Mouse (Mus musculus) forebrain, embryonic 12.5 days (tissue): ENCODE data around the gene Srgap1. TPM values are rescaled to one million over a fixed set of nuclear protein-coding genes. Genes with fewer than 3 reads are reported as not detected.

ENCODE experiments used
- ATAC-seq: fragments of 200-750 bp; cut with Nextera tagmentation; 2 replicates; pipeline ENCODE4 v1.8.0; 2017; ENCODE audit warnings: moderate TSS enrichment; ENCODE audit not compliant: low FRiP score
- H3K27ac ChIP-seq: fragments of 300-500 bp; sonication (generic); 2 replicates; pipeline ENCODE4 v1.5.1; 2016; ENCODE audit warnings: mild to moderate bottlenecking
- H3K27me3 ChIP-seq: fragments of 300-500 bp; sonication (generic); 2 replicates; pipeline ENCODE4 v1.6.1; 2016; ENCODE audit warnings: mild to moderate bottlenecking
- H3K36me3 ChIP-seq: fragments of 300-500 bp; sonication (generic); replicated peaks from 2 replicates; pipeline ENCODE4 v1.6.1; 2016; ENCODE audit warnings: mild to moderate bottlenecking
- H3K4me1 ChIP-seq: fragments of 300-500 bp; sonication (generic); 2 replicates; pipeline ENCODE4 v1.6.1; 2016
- H3K4me2 ChIP-seq: fragments of 300-500 bp; sonication (generic); 2 replicates; pipeline ENCODE4 v1.6.1; 2016; ENCODE audit warnings: mild to moderate bottlenecking, moderate library complexity
- H3K4me3 ChIP-seq: fragments of 300-500 bp; sonication (generic); replicated peaks from 2 replicates; pipeline ENCODE4 v1.5.1; 2016; ENCODE audit warnings: mild to moderate bottlenecking
- H3K9ac ChIP-seq: fragments of 300-500 bp; sonication (generic); 2 replicates; pipeline ENCODE4 v1.6.1; 2016; ENCODE audit warnings: mild to moderate bottlenecking
- H3K9me3 ChIP-seq: fragments of 300-500 bp; sonication (generic); 2 replicates; pipeline ENCODE4 v1.6.1; 2016
- WGBS: fragments of 180-500 bp; shearing (Covaris S2); methylation state at CpG from one replicate; pipeline ENCODE4 v1.1.7; 2016; 5-methylcytosine and 5-hydroxymethylcytosine counted together
- polyA plus RNA-seq: library from polyadenylated mRNA; unstranded; fragments of >200 nt; fragmentation: Nextera tagmentation; extraction: Ambion mirVana; gene quantifications from 2 replicates; pipeline ENCODE4 v1.2.1, GENCODE M21; 2016

Srgap1 gene
- polyA plus RNA-seq, 1 experiment from 2014 or later = 22.2 TPM

- H3K9ac ChIP-seq = no peak overlapping the region
- H3K4me3 ChIP-seq = no peak overlapping the region
- no peaks in the 10 kb centered on the region for H3K27me3 ChIP-seq
- H3K27ac ChIP-seq = no peak overlapping the region
- H3K4me1 ChIP-seq = 0 out of 2 replicates have a peak, but pooled peaks cover 6% of the 10 kb centered on the region
- 0 out of 2 replicates have a peak, but pooled peaks cover 5% of the 10 kb centered on the region for H3K9me3 ChIP-seq
- peaks cover 8% of the 10 kb centered on the region for H3K36me3 ChIP-seq
- ATAC-seq = no peak
- WGBS = 41% methylated on average over 4 of the region's 4 CpGs
- no peak overlapping the region for H3K4me2 ChIP-seq
Measured at GRCm38 (mm10) chr10:122040372-122040771, 6.7 kb downstream of the Srgap1 start.

GRCm38 (mm10) chr10:122039566-122039965, 7.5 kb downstream of the Srgap1 start:
- 91% methylated on average over 4 of the region's 4 CpGs for WGBS
- H3K4me2 ChIP-seq = no peak overlapping the region
- ATAC-seq = no peak
- H3K27me3 ChIP-seq = no peaks in the 10 kb centered on the region
- H3K9ac ChIP-seq = no peak overlapping the region
- H3K36me3 ChIP-seq = peaks cover 8% of the 10 kb centered on the region
- no peaks in the 10 kb centered on the region for H3K4me1 ChIP-seq
- H3K9me3 ChIP-seq = 0 out of 2 replicates have a peak, but pooled peaks cover 5% of the 10 kb centered on the region
- no peak overlapping the region for H3K4me3 ChIP-seq
- no peak overlapping the region for H3K27ac ChIP-seq

GRCm38 (mm10) chr10:122038554-122038953, 8.6 kb downstream of the Srgap1 start:
- peak; percentile 77 for ATAC-seq
- Histone ChIP-seq H3K4me3 (no peak overlapping the region), H3K9me3 (0 out of 2 replicates have a peak, but pooled peaks cover 5% of the 10 kb centered on the region), H3K9ac (no peak overlapping the region), H3K4me2 (no peak overlapping the region), H3K27ac (no peak overlapping the region), H3K27me3 (no peaks in the 10 kb centered on the region), H3K4me1 (no peaks in the 10 kb centered on the region), H3K36me3 (peaks cover 8% of the 10 kb centered on the region)
- 65% methylated on average over 3 of the region's 3 CpGs for WGBS

- no peak overlapping the region for H3K27ac ChIP-seq
- H3K36me3 ChIP-seq = peaks cover 8% of the 10 kb centered on the region
- no peak overlapping the region for H3K4me3 ChIP-seq
- no peak overlapping the region for H3K4me2 ChIP-seq
- 78% methylated on average over 5 of the region's 5 CpGs for WGBS
- no peaks in the 10 kb centered on the region for H3K4me1 ChIP-seq
- no peaks in the 10 kb centered on the region for H3K9me3 ChIP-seq
- H3K27me3 ChIP-seq = no peaks in the 10 kb centered on the region
- no peak overlapping the region for H3K9ac ChIP-seq
- ATAC-seq = no peak
Measured at GRCm38 (mm10) chr10:122033271-122033670, 13.8 kb downstream of the Srgap1 start.

- Histone ChIP-seq H3K4me3 (no peak overlapping the region), H3K27me3 (no peaks in the 10 kb centered on the region), H3K4me2 (no peak overlapping the region), H3K27ac (no peak overlapping the region), H3K9me3 (no peaks in the 10 kb centered on the region), H3K4me1 (no peaks in the 10 kb centered on the region), H3K36me3 (no peaks in the 10 kb centered on the region), H3K9ac (no peak overlapping the region)
- WGBS = 85% methylated on average over 5 of the region's 5 CpGs
- ATAC-seq = no peak
Measured at GRCm38 (mm10) chr10:122030420-122030819, 16.7 kb downstream of the Srgap1 start.

GRCm38 (mm10) chr10:122029738-122030137, 17.4 kb downstream of the Srgap1 start:
- H3K4me2 ChIP-seq = no peak overlapping the region
- H3K9ac ChIP-seq = no peak overlapping the region
- WGBS = 71% methylated on average over 7 of the region's 7 CpGs
- H3K4me1 ChIP-seq = no peaks in the 10 kb centered on the region
- H3K27ac ChIP-seq = no peak overlapping the region
- H3K27me3 ChIP-seq = no peaks in the 10 kb centered on the region
- H3K4me3 ChIP-seq = no peak overlapping the region
- ATAC-seq = no peak
- no peaks in the 10 kb centered on the region for H3K9me3 ChIP-seq
- no peaks in the 10 kb centered on the region for H3K36me3 ChIP-seq

GRCm38 (mm10) chr10:122025198-122025597, 21.9 kb downstream of the Srgap1 start:
- no peak overlapping the region for H3K9ac ChIP-seq
- no peak overlapping the region for H3K4me3 ChIP-seq
- H3K9me3 ChIP-seq = 0 out of 2 replicates have a peak, but pooled peaks cover 4% of the 10 kb centered on the region
- WGBS = 89% methylated on average over 6 of the region's 6 CpGs
- ATAC-seq = no peak
- H3K27ac ChIP-seq = no peak overlapping the region
- H3K4me2 ChIP-seq = no peak overlapping the region
- peaks cover 9% of the 10 kb centered on the region for H3K36me3 ChIP-seq
- no peaks in the 10 kb centered on the region for H3K27me3 ChIP-seq
- H3K4me1 ChIP-seq = no peaks in the 10 kb centered on the region

GRCm38 (mm10) chr10:122020906-122021305, 26.2 kb downstream of the Srgap1 start:
- H3K4me2 ChIP-seq = no peak overlapping the region
- H3K9me3 ChIP-seq = 0 out of 2 replicates have a peak, but pooled peaks cover 4% of the 10 kb centered on the region
- H3K27me3 ChIP-seq = no peaks in the 10 kb centered on the region
- WGBS = 94% methylated on average over 5 of the region's 5 CpGs
- peaks cover 10% of the 10 kb centered on the region for H3K4me1 ChIP-seq
- ATAC-seq = no peak
- H3K4me3 ChIP-seq = no peak overlapping the region
- peaks cover 9% of the 10 kb centered on the region for H3K36me3 ChIP-seq
- H3K9ac ChIP-seq = no peak overlapping the region
- H3K27ac ChIP-seq = no peak overlapping the region

GRCm38 (mm10) chr10:122020255-122020654, 26.9 kb downstream of the Srgap1 start:
- no peak for ATAC-seq
- Histone ChIP-seq H3K4me1 (peaks cover 10% of the 10 kb centered on the region), H3K27ac (no peak overlapping the region), H3K4me2 (no peak overlapping the region), H3K4me3 (no peak overlapping the region), H3K9ac (no peak overlapping the region), H3K27me3 (no peaks in the 10 kb centered on the region), H3K9me3 (0 out of 2 replicates have a peak, but pooled peaks cover 4% of the 10 kb centered on the region), H3K36me3 (peaks cover 9% of the 10 kb centered on the region)
- WGBS = 90% methylated on average over 5 of the region's 5 CpGs

- no peak overlapping the region for H3K9ac ChIP-seq
- 73% methylated on average over 10 of the region's 10 CpGs for WGBS
- H3K4me2 ChIP-seq = no peak overlapping the region
- H3K4me1 ChIP-seq = peaks cover 10% of the 10 kb centered on the region
- H3K27ac ChIP-seq = no peak overlapping the region
- H3K4me3 ChIP-seq = no peak overlapping the region
- no peaks in the 10 kb centered on the region for H3K9me3 ChIP-seq
- H3K36me3 ChIP-seq = 0 out of 2 replicates have a peak, but pooled peaks cover under 1% of the 10 kb centered on the region
- no peaks in the 10 kb centered on the region for H3K27me3 ChIP-seq
- ATAC-seq = no peak
Measured at GRCm38 (mm10) chr10:122018594-122019048, 28.5 kb downstream of the Srgap1 start.

GRCm38 (mm10) chr10:122017743-122018142, 29.4 kb downstream of the Srgap1 start:
- H3K36me3 ChIP-seq = no peaks in the 10 kb centered on the region
- no peaks in the 10 kb centered on the region for H3K27me3 ChIP-seq
- H3K9me3 ChIP-seq = no peaks in the 10 kb centered on the region
- ATAC-seq = no peak
- peaks cover 10% of the 10 kb centered on the region for H3K4me1 ChIP-seq
- no peak overlapping the region for H3K9ac ChIP-seq
- no peak overlapping the region for H3K4me3 ChIP-seq
- no peak overlapping the region for H3K27ac ChIP-seq
- H3K4me2 ChIP-seq = no peak overlapping the region
- WGBS = 90% methylated on average over 8 of the region's 8 CpGs

GRCm38 (mm10) chr10:122017063-122017462, 30.1 kb downstream of the Srgap1 start:
- Histone ChIP-seq H3K4me1 (peaks cover 10% of the 10 kb centered on the region), H3K9ac (no peak overlapping the region), H3K27me3 (no peaks in the 10 kb centered on the region), H3K4me2 (no peak overlapping the region), H3K4me3 (no peak overlapping the region), H3K27ac (no peak overlapping the region), H3K36me3 (no peaks in the 10 kb centered on the region), H3K9me3 (no peaks in the 10 kb centered on the region)
- 82% methylated on average over 5 of the region's 5 CpGs for WGBS
- ATAC-seq = no peak

- no peaks in the 10 kb centered on the region for H3K27me3 ChIP-seq
- no peak for ATAC-seq
- no peak overlapping the region for H3K27ac ChIP-seq
- WGBS = 89% methylated on average over 3 of the region's 3 CpGs
- H3K9me3 ChIP-seq = no peaks in the 10 kb centered on the region
- H3K9ac ChIP-seq = no peak overlapping the region
- H3K4me3 ChIP-seq = no peak overlapping the region
- H3K4me2 ChIP-seq = no peak overlapping the region
- peaks cover 10% of the 10 kb centered on the region for H3K4me1 ChIP-seq
- no peaks in the 10 kb centered on the region for H3K36me3 ChIP-seq
Measured at GRCm38 (mm10) chr10:122016631-122017030, 30.5 kb downstream of the Srgap1 start.
